Mouse (Mus musculus) left cerebral cortex, adult 8-10 months (tissue): ENCODE measurements around the gene Cdh16. TPM values are rescaled to one million over a fixed set of nuclear protein-coding genes. Genes with fewer than 3 reads are reported as not detected.

Experiments
- DNase-seq, 2 experiments: peaks; one replicate each; pipeline ENCODE4 v3.0.0; 2022; ENCODE audit warnings: low spot score in 2 of 2
- total RNA-seq, 4 experiments: library from RNA; stranded (reverse); gene quantifications; 2 replicates each; pipeline ENCODE4 v1.2.4; 2022

Gene Cdh16
- total RNA-seq, 4 experiments from 2014 or later, result not detected

DNA sequence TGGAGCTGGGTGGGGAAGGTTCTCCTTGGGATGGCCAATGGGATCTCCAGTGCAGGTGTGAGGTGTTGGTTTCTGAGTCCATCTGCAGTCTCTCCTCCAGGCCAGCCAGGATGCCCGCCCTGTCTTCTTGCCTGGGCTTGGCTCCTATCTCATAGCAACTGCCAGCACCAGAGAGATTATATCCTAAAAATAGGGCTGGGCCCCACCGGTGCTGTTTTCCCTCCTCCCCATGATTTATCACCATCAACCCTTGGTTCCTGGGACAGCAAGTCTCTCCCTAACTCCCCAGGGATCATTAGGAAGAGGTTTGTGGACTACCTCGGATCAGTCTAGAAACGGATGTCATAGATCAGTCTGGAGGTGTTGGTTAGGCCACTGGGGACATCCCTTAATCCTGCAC, 11.1 kb downstream of the Cdh16 start:
- DNase-seq, result no peak

DNA sequence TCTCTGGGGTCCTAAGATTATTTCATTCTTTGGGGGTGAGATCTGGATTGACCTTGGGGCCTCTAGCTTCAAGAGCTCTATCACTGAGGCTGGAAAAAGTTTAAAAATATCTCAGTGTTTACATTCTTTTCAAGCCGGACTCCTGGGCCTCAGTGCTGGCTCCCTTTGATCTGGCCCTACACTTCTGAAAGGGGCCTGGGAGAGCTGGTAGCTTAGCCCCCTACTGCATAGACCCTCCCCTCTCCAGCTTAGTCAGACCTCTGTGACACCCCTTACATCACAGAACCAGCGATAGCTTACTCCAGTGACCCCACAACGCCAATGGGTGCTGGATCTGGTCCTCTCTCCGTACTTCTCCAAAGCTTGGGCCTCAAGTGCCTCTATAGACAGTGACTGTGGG, 12.6 kb downstream of the Cdh16 start:
- no peak for DNase-seq

DNA sequence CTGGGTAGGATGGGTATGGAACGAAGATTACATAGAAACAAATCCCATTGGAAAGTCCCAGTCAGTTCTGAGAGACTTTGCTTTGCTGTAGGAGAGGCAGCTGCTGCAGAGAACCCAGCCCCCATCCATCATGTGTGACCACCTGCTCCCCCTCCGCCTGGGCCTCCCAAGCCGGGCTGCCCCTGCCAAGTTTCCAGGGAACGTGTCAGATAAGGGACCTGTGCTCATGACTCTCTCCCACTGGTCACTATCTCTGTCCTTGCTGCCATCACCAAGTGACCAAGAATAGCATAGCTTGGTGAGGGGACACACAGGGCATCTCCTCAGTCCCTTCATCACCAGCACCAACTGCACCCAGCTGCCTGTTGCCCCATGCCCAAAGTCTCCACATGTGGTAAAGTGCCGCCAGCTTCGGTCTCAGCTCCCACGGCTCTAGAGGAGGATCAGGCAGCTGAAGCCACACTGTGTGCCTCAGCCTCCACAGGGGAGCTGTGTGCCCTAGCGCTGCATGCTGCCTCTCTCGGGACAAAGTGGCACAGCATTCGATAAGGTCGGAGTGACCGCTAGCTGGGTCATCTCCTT, 13.9 kb downstream of the Cdh16 start:
- DNase-seq, result no peak

DNA sequence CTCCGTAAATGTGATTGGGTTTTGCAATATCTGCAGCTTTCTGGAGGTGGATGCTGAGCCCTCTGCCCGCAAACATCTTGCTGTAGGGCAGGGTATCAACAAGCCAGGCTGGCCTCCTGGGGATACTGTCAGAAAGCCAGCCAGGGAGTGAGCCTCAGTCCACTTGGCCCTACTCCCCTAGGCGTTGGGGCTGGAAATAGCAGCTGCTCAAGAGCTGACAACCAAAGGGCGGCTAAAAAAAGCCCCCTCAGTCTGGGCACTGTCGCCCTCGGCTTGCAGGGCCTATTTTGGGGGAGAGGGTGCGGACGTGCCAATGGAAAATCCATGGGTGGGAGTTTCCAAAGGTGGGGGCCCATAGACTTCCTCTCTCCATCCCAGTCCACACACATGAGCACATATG, 15.0 kb downstream of the Cdh16 start:
- DNase-seq, result no peak

DNA sequence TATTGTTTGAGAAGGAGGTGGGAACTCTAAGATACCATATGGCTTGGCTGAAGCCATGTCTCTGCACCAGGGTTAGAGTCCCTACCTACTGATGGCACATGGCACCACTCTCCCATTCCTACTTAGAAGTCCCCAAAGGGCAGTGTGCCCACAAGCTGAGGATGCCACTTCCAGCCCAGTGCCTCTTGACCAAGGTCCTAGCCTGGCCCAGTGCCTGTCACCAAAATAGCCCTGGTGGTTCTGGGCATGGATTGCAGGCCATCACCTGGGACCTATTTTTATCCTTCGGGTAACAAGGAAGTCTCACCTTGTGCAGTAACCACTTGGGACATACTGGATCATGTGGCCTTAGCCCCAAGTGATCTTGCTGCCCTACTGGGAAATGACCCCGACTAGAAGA, 16.3 kb downstream of the Cdh16 start:
- DNase-seq, result no peak

DNA sequence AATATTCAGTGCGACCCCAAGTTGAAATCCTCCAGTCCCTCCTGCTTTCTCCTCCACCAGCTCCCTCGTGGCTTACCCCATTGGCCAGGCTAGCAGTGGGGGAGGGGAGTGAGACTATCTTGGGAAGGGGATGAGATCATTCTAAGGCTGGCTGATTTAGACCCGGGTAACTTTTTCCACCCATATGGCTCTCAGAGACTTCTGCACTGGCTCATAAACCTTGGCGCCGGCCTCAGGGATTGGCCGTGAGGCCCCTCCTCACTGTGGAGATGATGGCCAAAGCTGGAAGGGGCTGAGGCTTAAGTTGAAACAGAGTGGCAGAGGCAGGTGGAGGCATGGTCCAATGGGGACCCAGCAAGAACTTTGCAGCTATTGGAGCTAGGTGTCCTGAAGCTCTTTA, 17.9 kb downstream of the Cdh16 start:
- DNase-seq, result no peak

DNA sequence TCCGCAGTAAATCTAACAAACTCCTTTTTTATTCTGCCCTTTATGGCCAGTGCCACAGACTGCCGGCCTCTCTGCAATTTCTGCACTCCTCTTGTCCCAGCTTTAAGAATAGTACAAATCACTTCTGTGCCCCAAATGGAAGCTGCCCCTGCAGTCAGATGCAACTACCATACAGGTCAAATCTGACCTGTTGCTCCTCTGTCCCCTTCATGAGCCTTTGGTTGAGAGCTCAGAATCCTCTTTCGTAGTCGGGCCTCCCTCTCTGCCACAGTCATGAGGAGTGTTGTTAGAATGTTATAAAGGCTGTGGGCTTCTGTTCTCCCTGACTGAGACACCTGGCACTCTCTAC, 21.0 kb downstream of the Cdh16 start:
- DNase-seq, result no peak

DNA sequence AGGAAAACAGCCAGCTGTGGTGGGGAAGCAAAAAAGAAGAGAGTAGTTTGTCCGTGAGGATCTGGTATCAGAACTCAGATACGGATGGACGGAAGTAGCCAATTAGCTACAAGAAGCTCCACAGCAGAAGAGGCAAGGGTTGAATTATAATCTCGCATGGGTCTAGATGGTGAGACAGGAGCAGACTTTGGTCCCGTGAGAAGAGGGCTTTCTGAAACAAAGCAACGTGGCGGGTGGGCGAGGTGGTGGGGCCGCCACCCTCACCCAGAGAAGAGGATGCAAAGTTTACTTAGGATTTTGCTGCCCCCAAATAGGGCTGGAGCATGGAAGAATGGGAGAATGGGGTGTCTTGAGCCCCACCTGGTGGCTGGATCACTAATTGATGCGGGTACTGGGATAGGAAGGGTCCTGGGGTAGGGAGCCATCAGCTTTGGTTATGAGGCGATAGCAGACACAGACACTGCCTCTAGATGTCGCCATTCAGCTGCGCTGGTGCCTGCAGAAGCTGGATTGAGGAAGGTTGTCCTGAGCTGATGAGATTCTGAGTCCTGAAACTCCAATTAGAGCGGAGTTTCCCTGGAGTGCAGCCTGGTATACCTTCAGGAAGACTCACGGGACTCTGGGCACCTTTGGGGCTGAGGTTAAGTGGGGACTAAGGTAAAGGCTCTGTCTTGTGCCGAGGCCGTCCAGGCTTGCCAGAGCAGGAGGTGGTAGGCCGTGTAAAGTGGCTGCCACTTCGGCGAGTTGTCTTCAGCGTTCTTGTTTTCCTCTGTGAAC, 21.5 kb downstream of the Cdh16 start:
- DNase-seq, result peak; percentile 64 to 71

DNA sequence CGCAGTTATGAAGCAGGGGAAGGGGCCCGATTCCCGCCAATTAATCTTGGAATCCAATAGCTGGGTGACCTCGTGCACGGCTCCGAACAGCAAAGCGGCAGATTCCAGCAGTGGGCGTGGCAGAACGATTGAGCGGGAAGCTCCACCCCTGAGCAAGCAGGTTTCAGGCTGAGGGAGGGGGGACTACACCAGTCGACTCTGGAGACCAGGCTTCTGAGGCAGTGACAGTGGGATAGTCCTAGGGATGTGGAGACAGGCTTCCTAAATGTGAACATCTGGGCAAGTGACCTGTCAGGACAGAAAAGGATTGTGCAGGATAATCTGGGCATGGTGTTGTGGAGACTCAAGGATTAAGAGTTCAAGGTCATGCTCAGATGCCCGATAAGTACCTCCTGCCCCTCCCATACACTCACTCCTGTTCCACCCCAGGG, 22.2 kb downstream of the Cdh16 start:
- DNase-seq, result no peak

DNA sequence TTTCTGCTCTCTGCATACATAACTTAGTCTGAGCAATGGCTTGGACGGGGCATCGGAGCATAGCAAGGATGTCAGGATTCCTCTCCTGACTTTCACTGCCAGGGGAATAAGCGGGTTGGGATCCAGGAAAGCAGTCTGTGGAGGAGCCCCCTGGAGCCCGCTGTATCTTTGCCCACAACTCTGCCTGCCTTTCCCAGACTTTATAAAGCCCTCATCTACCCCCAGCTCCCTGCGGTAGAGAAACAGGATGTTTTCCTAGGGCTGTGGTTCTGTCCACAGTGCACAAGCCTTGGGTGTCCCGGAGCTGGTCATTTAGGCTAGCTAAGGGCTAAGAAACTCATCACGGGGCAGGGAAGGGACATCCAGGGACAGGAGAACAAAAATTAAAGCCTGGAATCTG, 22.8 kb downstream of the Cdh16 start:
- DNase-seq, result no peak

DNA sequence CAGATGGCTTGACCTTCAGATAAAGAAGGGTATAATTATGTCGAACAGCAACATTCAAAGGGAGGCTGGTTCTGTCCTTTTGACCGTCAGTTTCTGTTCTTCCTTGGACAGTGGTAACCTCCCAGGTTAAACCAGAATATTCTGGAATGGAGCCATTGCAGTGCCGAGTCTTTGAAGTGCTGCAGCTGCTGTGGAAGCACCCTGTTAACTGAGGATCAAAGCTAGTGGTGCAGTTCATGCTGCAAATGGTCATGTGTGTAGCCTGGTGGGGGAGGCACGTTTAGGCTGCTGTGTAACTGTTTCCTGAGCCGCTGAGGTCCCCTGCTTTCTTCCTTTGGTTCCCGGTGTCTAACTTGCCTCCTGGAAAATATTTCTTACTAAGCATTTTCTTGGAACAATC, 25.7 kb downstream of the Cdh16 start:
- DNase-seq, result no peak

DNA sequence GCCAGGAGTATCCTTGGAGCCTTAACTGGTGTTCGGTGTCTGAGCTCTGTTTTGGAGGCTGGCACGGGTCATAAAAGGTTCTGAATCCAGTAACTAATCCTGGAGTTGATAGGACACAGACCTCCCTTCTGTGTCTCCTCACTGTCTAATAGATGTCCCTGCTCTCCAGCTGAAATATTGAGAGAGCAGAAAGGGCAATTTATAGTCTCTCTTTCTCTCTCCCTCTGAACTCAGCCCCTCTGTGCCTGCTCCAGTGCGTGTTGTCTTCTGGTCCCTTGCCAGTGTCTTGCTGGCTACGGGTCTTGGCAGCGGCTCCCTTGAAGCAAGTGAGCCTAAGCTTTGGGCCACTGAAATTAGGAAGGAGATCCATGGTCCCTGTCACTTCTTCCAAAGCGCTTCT, 26.5 kb downstream of the Cdh16 start:
- DNase-seq, result no peak

DNA sequence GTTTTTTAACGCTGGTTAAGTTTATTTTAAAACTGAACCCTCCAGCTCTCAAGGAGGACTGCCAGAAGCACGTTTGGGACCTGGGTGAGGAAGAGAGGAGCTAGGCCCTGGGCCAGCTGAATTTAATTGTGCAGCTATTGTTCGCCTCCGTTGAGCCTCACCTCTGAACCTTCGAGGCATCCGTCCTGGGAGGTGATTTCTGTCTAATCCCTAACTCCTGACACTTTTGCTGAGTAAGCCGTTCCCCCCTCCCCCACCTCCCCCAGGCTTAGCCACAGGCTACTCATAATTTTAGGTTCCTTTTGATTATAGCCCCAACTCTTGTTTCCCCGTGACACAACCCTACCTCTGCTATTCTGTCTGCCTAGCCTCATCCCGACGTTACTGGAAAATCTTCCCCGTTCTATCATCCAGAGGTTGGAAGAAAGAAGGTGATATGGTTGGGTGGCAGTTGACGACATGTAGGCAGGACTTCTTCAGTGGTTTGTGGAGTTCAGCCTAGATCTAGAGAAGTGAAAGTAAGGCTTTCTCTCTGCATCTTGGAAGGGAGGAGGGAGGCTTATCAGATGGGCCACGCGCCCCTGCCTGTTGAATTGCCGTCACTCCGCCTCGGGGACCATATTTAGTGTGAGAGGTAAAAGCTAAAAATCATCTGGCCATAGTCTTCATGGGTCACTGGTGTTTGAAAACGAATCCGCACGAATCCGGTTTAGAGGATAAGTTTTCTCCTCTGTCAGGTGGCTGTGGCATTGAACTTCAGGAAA, 28.2 kb downstream of the Cdh16 start:
- no peak for DNase-seq

DNA sequence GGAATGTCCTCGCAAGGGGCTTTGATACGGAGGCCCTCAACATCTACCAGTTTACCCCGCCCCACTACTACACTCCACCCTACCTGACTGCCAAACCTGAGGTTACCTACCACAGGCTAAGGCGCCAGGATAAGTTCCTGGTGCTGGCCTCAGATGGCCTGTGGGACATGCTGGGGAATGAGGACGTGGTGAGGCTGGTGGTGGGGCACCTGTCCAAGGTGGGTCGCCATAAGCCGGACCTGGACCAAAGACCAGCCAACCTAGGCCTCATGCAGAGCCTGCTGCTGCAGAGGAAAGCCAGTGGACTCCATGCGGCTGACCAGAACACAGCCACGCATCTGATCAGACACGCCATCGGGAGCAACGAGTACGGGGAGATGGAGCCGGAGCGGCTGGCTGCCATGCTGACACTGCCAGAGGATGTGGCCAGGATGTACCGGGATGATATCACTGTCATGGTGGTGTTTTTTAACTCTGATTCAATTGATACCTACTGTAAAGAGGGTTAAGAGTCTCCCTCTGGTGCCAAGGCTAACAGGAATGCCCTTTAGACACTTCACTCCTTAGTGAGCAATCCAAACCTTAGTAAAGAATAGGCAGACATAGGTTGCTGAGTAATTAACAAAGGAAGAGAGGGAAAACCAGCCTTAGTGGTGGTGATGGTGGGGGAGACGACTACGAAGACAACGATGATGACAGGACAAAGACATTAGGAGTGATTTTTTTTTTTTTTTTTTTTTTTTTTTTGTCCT, 29.4 kb downstream of the Cdh16 start:
- no peak for DNase-seq

DNA sequence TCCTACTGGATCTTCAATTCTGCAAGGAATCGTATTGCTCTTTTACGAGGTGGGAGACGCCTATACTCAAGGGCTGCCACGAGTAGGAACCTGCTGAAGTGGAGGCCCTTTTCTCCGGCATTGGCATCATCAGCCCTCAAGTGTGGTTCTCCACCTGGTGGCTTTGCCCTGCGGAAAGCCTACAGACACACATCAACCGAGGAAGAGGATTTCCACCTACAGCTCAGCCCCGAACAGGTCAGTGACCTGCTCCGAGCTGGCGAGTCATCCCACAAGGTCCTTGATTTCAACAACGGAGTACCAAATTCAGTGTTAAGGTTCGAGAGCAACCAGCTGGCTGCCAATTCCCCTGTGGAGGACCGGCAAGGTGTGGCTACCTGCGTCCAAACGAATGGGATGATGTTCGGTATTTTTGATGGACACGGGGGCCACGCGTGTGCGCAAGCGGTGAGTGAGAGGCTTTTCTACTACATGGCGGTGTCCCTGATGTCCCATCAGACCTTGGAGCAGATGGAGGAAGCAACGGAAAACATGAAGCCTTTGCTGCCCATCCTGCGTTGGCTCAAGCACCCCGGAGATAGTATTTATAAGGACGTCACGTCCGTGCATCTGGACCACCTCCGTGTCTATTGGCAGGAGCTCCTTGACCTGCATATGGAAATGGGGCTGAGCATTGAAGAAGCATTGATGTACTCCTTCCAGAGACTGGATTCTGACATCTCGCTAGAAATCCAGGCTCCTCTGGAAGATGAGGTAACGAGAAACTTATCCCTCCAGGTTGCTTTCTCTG, 30.5 kb downstream of the Cdh16 start:
- DNase-seq, result no peak

DNA sequence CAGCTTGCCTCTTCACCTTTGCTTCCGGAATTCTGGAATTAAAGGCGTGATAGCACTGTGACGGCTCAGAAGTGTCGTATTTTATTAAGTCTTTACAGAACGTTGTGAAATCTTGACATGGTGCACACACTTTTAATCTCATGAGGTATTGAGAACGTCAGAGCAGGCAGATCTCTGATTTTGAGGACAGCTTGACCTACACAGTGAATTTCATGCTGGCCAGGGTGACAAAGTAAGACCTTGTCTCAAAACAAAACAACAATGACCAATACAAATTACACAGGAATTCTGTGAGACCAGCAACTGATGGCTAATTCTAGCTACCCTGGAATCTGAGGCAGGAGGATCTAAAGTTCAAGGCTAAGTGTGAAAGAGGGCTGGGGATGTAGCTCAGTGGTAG, 31.6 kb downstream of the Cdh16 start:
- DNase-seq, result no peak

DNA sequence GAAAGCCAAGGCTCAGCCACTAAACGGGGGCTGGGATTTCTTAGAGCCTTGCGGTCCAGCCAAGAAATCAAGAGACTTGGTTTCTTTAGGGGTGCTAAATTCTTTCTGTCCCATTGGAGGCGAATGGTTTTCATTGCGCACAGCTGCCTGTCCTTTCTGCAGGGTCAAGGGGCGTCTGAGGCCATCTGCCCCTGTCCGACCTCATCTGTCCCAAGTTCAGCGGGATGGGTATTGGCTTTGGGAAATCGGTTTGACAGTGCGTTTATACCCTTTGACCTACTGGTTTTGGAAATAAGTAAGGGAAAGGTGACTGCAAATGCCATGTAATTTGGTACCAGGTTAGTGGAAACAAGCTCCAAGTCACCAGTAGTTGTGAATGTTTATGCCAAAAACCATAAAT, 32.3 kb downstream of the Cdh16 start:
- DNase-seq, result no peak

DNA sequence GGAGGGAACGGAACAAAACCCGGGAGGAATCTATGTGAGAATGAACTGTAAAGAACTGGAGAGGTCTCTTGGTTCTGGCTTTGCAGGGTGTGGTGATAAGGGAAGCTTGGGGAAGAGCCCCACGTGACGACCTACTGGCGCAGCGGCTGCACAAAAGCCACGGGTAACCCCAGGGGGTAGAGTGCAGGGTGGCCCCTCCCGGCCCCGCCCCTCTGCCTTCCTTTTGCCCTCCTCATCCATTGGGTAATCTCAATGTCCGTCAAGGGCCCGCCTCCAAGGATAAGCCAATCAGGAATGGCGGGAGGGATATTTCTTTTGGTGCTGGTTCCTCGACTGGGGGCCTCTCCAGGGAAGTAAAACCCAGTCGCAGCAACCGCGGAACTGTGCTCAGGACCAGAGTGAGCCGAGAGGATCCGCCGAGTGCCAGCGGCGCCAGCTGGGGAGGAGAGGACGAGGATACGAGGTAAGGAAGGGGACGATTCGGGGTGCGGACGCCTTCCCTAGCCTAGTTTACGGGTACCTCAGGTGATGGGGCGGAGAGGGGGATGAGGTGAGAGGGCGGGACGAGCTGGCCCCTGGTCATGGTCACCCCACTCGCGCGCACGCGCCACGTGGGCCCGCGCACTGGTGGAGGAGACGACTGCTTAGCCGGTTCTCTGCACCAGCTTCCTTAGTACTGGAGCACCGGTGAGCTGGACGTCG, 32.9 kb downstream of the Cdh16 start, which contains the start of gene Pdp2:
Pdp2 (plus strand) TSS at position 319 of the 702 bp plus-strand sequence.
- peak; percentile 86 to 93 for DNase-seq

DNA sequence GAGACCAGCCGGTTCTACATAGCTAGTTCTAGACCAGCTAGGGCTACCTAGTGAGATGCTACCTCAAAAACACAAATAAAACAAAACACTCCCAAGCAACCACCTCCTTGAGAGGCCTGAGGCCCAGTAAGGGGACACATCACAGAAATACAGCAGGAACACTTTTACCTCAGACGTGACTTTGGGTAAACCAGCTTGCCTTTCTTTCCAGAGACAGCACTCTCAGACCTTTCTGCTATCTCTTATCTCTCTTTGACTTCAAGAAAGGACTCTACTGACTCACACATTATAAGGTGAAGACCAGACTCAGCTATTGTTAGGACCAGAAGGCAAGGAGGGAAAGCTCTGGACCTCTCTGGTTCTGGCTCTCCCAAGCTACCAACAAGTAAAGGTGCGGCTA, 33.9 kb downstream of the Cdh16 start:
- DNase-seq, result no peak

DNA sequence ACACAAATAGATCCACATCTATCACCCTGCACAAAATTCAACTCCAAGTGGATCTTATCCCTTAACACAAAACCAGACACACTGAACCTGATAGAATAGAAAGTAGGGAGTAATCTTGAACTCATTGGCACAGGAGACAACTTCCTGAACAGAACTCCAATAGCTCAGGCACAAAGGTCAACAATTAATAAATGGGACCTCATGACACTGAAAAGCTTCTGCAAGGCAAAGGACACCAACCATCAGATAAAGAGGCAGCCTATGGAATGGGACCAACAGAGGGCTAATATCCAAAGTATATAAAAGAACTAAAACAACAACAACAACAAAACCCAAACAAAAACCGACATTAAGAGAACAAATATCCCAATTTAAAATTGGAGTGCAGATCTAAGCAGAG, 39.7 kb downstream of the Cdh16 start:
- no peak for DNase-seq
